Mouse (Mus musculus) neural tube, embryonic 11.5 days (tissue): ENCODE data around the gene Fcgrt. TPM values are rescaled to one million over a fixed set of nuclear protein-coding genes. Genes with fewer than 3 reads are reported as not detected.
"Not testable (repeated sequence)": the region's sequence is repeated elsewhere in the genome, so short reads cannot be mapped to it uniquely, and the experiment has no call there.

Experiments used
- ATAC-seq: fragments of 200-750 bp; cut with Nextera tagmentation; 2 replicates; pipeline ENCODE4 v1.8.0; 2017; ENCODE audit warnings: moderate number of reproducible peaks, mild to moderate bottlenecking, moderate TSS enrichment, moderate library complexity; ENCODE audit not compliant: insufficient read depth, low FRiP score, low TSS enrichment
- DNase-seq: peaks from one replicate; pipeline ENCODE4 v3.0.0-alpha.2; 2015; ENCODE audit warnings: low spot score
- H3K27ac ChIP-seq: fragments of 300-500 bp; sonication (generic); 2 replicates; pipeline ENCODE4 v1.5.1; 2014; ENCODE audit warnings: low read depth, mild to moderate bottlenecking, low read length
- H3K27me3 ChIP-seq: fragments of 300-500 bp; sonication (generic); 2 replicates; pipeline ENCODE4 v1.6.1; 2014; ENCODE audit warnings: mild to moderate bottlenecking, low read length, mixed read lengths; ENCODE audit not compliant: control insufficient read depth, insufficient read depth
- H3K36me3 ChIP-seq: fragments of 300-500 bp; sonication (generic); 2 replicates; pipeline ENCODE4 v1.6.1; 2014; ENCODE audit warnings: mild to moderate bottlenecking, low read length, moderate library complexity, mixed read lengths; ENCODE audit not compliant: control insufficient read depth, insufficient read depth
- H3K4me1 ChIP-seq: fragments of 300-500 bp; sonication (generic); 2 replicates; pipeline ENCODE4 v1.6.1; 2014; ENCODE audit warnings: low read length, mixed read lengths; ENCODE audit not compliant: control insufficient read depth, insufficient read depth
- H3K4me2 ChIP-seq: fragments of 300-500 bp; sonication (generic); 2 replicates; pipeline ENCODE4 v1.6.1; 2014; ENCODE audit warnings: low read depth, mild to moderate bottlenecking, moderate library complexity
- H3K4me3 ChIP-seq: fragments of 300-500 bp; sonication (generic); 2 replicates; pipeline ENCODE4 v1.5.1; 2014; ENCODE audit warnings: low read depth, low read length
- H3K9ac ChIP-seq: fragments of 300-500 bp; sonication (generic); 2 replicates; pipeline ENCODE4 v1.6.1; 2014; ENCODE audit warnings: mild to moderate bottlenecking, low read length
- H3K9me3 ChIP-seq: fragments of 300-500 bp; sonication (generic); 2 replicates; pipeline ENCODE4 v1.6.1; 2016; ENCODE audit warnings: low read length; ENCODE audit not compliant: control insufficient read depth
- WGBS: fragments of 180-500 bp; shearing (Covaris S2); extraction: QIAGEN DNeasy Blood & Tissue Kit; methylation state at CpG from one replicate; pipeline ENCODE4 v1.1.7; 2014; 5-methylcytosine and 5-hydroxymethylcytosine counted together
- polyA plus RNA-seq: library from polyadenylated mRNA; unstranded; fragments of >200 nt; fragmentation: Nextera tagmentation; extraction: Ambion mirVana; gene quantifications from 2 replicates; pipeline ENCODE4 v1.2.1, GENCODE M21; 2014

Gene Fcgrt
- polyA plus RNA-seq, 1 experiment from 2014 or later, result 12.8 TPM

GRCm38 (mm10) chr7:45126147-45126843 is 22.6 kb upstream of the Fcgrt start:
- no peak for ATAC-seq
- Histone ChIP-seq H3K27me3 (no peaks in the 10 kb centered on the region), H3K36me3 (peaks cover 35% of the 10 kb centered on the region), H3K4me1 (peaks cover 27% of the 10 kb centered on the region), H3K27ac (peak overlapping the region; percentile 84), H3K9ac (peak overlapping the region; percentile 99), H3K4me2 (peak overlapping the region; percentile 96), H3K4me3 (peak overlapping the region; percentile 95), H3K9me3 (no peaks in the 10 kb centered on the region)
- DNase-seq, result no peak
- WGBS, result 76% methylated on average over 17 of the region's 17 CpGs

- not testable (repeated sequence) for DNase-seq, H3K4me3 ChIP-seq, H3K27ac ChIP-seq, H3K27me3 ChIP-seq, H3K9me3 ChIP-seq, H3K4me2 ChIP-seq, ATAC-seq, H3K9ac ChIP-seq
- Histone ChIP-seq H3K36me3 (peaks cover 41% of the 10 kb centered on the region), H3K4me1 (peaks cover 27% of the 10 kb centered on the region)
- 60% methylated on average over 5 of the region's 5 CpGs for WGBS
Observed at GRCm38 (mm10) chr7:45125649-45126048, 22.0 kb upstream of the Fcgrt start.

- Histone ChIP-seq H3K36me3 (peaks cover 41% of the 10 kb centered on the region), H3K4me3 (peak overlapping the region; percentile 9; the same call in 1 of the 2 replicates), H3K9ac (no peak overlapping the region), H3K27me3 (no peaks in the 10 kb centered on the region), H3K9me3 (no peaks in the 10 kb centered on the region), H3K27ac (no peak overlapping the region; the same call in 1 of the 2 replicates), H3K4me1 (peaks cover 27% of the 10 kb centered on the region), H3K4me2 (peak overlapping the region; percentile 35; the same call in 1 of the 2 replicates)
- 12% methylated on average over 7 of the region's 7 CpGs for WGBS
- ATAC-seq (no peak), DNase-seq (peak; percentile 55)
Observed at GRCm38 (mm10) chr7:45125144-45125600, 21.5 kb upstream of the Fcgrt start.

GRCm38 (mm10) chr7:45124224-45125143 is 20.8 kb upstream of the Fcgrt start, which contains the start of gene Rps11:
Rps11 (minus strand) TSS chr7:45124439.
- H3K4me1 ChIP-seq, result peaks cover 27% of the 10 kb centered on the region
- peak; percentile 100 for DNase-seq
- peaks cover 44% of the 10 kb centered on the region for H3K36me3 ChIP-seq

GRCm38 (mm10) chr7:45123186-45123570 is 19.5 kb upstream of the Fcgrt start:
- Histone ChIP-seq H3K27ac (peak overlapping the region; percentile 85; the same call in 1 of the 2 replicates), H3K9ac (peak overlapping the region; percentile 95), H3K36me3 (peaks cover 46% of the 10 kb centered on the region), H3K9me3 (no peaks in the 10 kb centered on the region), H3K4me1 (peaks cover 27% of the 10 kb centered on the region), H3K4me2 (peak overlapping the region; percentile 91), H3K27me3 (no peaks in the 10 kb centered on the region), H3K4me3 (peak overlapping the region; percentile 97)
- WGBS, result 29% methylated on average over 12 of the region's 12 CpGs
- DNase-seq, result no peak
- ATAC-seq, result no peak

More at GRCm38 (mm10) chr7:45124224-45125143, 20.8 kb upstream of the Fcgrt start, which contains the start of gene Rps11:
- peak within 1 kb of the TSS; percentile 85 for H3K27ac ChIP-seq
- no peaks in the 10 kb centered on the region for H3K27me3 ChIP-seq
- peak within 1 kb of the TSS; percentile 97 for H3K4me3 ChIP-seq
- peak within 1 kb of the TSS; percentile 95 for H3K9ac ChIP-seq
- no peaks in the 10 kb centered on the region for H3K9me3 ChIP-seq
- ATAC-seq, result peak; percentile 76
- peak within 1 kb of the TSS; percentile 91 for H3K4me2 ChIP-seq
- under 1% methylated on average over 59 of the region's 59 CpGs for WGBS

- peaks cover 48% of the 10 kb centered on the region for H3K36me3 ChIP-seq
Observed at GRCm38 (mm10) chr7:45122561-45123185, 19.0 kb upstream of the Fcgrt start.

GRCm38 (mm10) chr7:45121966-45122365 is 18.3 kb upstream of the Fcgrt start:
- no peak overlapping the region for H3K27ac ChIP-seq
- peaks cover 43% of the 10 kb centered on the region for H3K36me3 ChIP-seq
- H3K4me3 ChIP-seq, result no peak overlapping the region; the same call in 1 of the 2 replicates

More at GRCm38 (mm10) chr7:45122561-45123185, 19.0 kb upstream of the Fcgrt start:
- 87% methylated on average over 15 of the region's 15 CpGs for WGBS
- no peaks in the 10 kb centered on the region for H3K9me3 ChIP-seq
- no peaks in the 10 kb centered on the region for H3K27me3 ChIP-seq
- 0 out of 2 replicates have a peak overlapping the region, but pooled peaks have one; percentile 85 for H3K27ac ChIP-seq
- H3K9ac ChIP-seq, result peak overlapping the region; percentile 95
- H3K4me3 ChIP-seq, result peak overlapping the region; percentile 97
- peak overlapping the region; percentile 91 for H3K4me2 ChIP-seq
- DNase-seq (no peak), ATAC-seq (no peak)
- H3K4me1 ChIP-seq, result peaks cover 26% of the 10 kb centered on the region

GRCm38 (mm10) chr7:45121404-45121803 is 17.8 kb upstream of the Fcgrt start:
- H3K27ac ChIP-seq, result no peak overlapping the region
- 85% methylated on average over 8 of the region's 8 CpGs for WGBS
- H3K9ac ChIP-seq, result no peak overlapping the region
- H3K9me3 ChIP-seq, result no peaks in the 10 kb centered on the region
- H3K27me3 ChIP-seq, result no peaks in the 10 kb centered on the region
- no peak overlapping the region; the same call in 1 of the 2 replicates for H3K4me3 ChIP-seq
- H3K36me3 ChIP-seq, result peaks cover 37% of the 10 kb centered on the region
- ATAC-seq (no peak), DNase-seq (no peak)
- H3K4me1 ChIP-seq, result peaks cover 14% of the 10 kb centered on the region
- H3K4me2 ChIP-seq, result no peak overlapping the region

More at GRCm38 (mm10) chr7:45121966-45122365, 18.3 kb upstream of the Fcgrt start:
- Histone ChIP-seq H3K27me3 (no peaks in the 10 kb centered on the region), H3K9ac (no peak overlapping the region), H3K9me3 (no peaks in the 10 kb centered on the region), H3K4me2 (no peak overlapping the region), H3K4me1 (peaks cover 19% of the 10 kb centered on the region)
- ATAC-seq (no peak), DNase-seq (no peak)
